Mouse (Mus musculus): ENCODE results near the gene Cldn12. TPM values are rescaled to one million over a fixed set of nuclear protein-coding genes. Genes with fewer than 3 reads are reported as not detected.
A peak's percentile ranks its signal among the peaks of the same experiment; 100 is the strongest.

Cldn12 gene
- total RNA-seq, 2 experiments from 2014 or later, result 30.2 to 30.5 TPM

GRCm38 (mm10) chr5:5495042-5495441 lies 19.7 kb downstream of the Cldn12 start:
- DNase-seq (ENCODE audit: low spot score in 2 of 2), result no peak

DNA sequence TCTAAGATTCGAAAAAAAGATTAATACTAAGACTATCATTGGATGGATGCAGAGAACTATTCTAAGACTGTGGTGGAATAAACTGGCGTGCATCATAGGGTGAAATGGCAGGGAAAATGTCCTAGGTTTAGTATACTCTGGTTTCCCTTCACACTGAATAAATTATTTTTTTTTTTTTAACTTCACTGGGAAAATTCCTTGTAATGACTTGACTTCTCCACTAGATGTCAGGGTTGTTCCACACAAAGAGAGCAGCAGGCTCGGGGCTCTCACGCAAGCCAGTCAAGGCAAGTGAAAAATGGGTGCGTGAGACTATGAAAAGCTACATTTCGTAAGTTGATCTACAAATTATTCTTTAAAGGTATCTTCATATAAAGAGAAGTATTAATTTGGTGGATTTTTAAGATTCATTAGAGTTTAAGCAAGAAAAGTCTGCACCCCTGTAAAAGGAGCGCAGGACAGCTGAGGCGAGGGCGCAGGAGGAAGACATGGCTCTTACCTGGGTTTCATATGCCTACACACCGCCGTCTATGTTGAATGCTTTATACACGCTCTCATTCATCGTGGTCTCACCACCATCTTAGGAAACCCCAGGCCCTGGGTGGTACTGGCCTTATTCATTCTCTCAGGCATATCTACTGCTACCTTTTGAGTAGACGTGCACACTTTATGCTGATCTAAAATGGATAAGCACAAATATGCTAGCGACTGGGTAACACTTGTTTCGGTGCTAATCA lies 20.3 kb downstream of the Cldn12 start:
- peak in 1 of 2 experiments; percentile 76 for DNase-seq (ENCODE audit: low spot score in 2 of 2)

- no peak for DNase-seq (ENCODE audit: low spot score in 2 of 2)
Observed at GRCm38 (mm10) chr5:5492163-5492562, 22.6 kb downstream of the Cldn12 start.

GRCm38 (mm10) chr5:5486071-5486470 lies 28.7 kb downstream of the Cldn12 start:
- no peak for DNase-seq (ENCODE audit: low spot score in 2 of 2)

DNA sequence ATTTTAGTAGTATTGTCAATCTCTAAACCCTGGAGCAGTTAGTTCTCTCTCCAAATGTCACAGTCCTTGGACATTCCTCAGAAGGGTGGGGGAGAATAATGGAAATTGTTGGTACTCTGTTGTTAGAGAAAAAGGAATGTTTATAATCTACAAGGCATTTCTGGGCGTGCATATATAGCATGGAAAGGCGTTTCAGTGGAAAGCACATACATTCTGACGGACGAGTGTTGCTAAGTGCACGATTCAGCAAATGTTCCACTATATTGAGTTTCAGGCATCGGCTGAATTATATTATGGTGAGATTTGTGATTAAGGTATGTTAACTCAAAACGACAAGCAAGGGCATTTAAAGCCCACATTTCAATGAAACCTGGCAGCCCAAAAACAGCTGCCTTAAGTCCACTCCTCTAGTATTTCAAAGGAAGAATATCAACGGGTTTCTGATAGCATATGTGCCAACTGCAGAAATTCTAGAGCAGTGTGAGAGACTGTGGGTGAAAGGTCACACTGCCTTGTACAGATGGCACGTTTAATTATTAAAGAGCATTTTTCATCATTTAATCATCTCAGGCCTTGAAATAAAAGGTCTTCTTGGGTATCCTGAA lies 31.4 kb downstream of the Cldn12 start:
- no peak for DNase-seq (ENCODE audit: low spot score in 2 of 2)

DNA sequence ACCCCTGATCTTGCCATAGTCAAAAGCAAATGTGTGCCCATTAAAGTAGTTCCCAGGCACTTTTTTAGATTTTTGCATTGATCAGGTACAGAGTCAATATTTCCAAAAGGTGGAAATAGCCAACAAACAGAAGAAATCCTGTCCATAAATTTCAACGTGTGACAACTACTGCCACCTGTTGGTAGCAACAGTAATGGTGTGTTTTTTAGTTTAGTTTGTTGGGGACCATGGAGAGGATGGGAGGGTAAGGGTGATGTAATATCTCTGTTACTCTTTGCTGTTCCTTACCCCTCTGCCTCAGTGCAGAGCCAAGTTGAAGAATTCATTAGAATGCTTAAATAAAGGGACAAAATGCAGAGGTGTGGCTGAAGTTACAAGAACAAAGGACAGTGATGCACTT lies 33.1 kb downstream of the Cldn12 start:
- DNase-seq (ENCODE audit: low spot score in 2 of 2), result peak in 1 of 2 experiments; percentile 26

DNA sequence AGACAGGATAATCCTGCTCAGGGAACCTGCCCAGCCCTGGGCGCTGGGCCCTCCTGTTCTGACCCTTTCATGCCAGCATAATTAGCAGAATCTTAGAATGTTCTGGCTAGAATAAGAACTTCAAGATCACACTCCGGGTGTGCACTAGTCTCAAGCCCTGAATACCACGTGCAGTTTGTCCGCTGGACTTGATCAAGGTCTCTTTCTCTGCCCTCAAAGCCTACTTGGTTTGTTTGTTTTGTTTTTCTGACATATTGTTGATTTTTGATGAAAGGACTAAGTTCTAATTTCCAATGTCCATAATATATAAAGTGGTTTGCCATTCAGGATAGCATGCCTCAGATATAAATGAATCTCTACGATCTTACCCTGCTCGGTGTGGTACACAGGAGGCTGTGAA lies 35.7 kb downstream of the Cldn12 start, which contains the start of gene 1700015F17Rik:
Gene 1700015F17Rik (minus strand): TSS at position 101 of the 400 bp plus-strand sequence.
- DNase-seq (ENCODE audit: low spot score in 2 of 2), result no peak

- no peak for DNase-seq (ENCODE audit: low spot score in 2 of 2)
Observed at GRCm38 (mm10) chr5:5476133-5476532, 38.6 kb downstream of the Cldn12 start.

DNA sequence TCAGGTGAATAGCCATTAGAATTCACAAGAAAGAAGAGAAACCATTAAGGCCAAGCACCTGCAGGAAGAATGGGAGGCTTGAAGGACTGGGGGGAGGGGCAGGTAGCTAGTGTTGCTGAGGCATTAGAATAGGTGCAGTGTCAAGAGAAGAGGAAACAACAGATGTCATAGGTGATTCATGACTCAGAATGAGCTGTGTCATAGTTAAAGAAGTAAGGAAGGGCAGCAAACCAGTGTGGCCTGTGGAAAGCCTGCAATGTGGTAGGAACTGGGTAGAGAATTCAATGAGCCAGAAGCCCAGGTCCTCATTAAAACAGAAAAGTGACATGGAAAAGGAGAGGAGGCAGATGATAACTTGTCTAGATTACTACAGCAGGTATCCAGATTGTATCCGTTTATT lies 49.5 kb downstream of the Cldn12 start:
- no peak for DNase-seq (ENCODE audit: low spot score in 2 of 2)

Other genes with a start within 250 kb of the Cldn12 start
- gene Cdk14, start 94.6 kb downstream of the Cldn12 start, total RNA-seq (2021), result 100 to 1,000 TPM; 218 to 229 TPM
- gene 1700015F17Rik, start 35.8 kb downstream of the Cldn12 start, total RNA-seq (2021), result not detected
- 1 to 10 TPM; 8.9 to 9.6 TPM for gene Gtpbp10, start 44.6 kb upstream of the Cldn12 start, total RNA-seq (2021)
- under 1 TPM; 0.41 to 0.44 TPM for gene Gm8773, start 58.8 kb upstream of the Cldn12 start, total RNA-seq (2021)
- gene Cfap69, start 149.3 kb upstream of the Cldn12 start, total RNA-seq (2021), result 10 to 100 TPM; 13.3 to 15.0 TPM
- 10 to 100 TPM in 1 of 2 experiments, 1 to 10 TPM in 1; 8.2 to 12.2 TPM for gene Steap2, start 179.6 kb upstream of the Cldn12 start, total RNA-seq (2021)
- gene Steap1, start 234.4 kb upstream of the Cldn12 start, total RNA-seq (2021), result 1 to 10 TPM; 1.1 to 2.7 TPM